Mouse (Mus musculus): ENCODE results near the gene Dhodh.

Gene Dhodh

DNA sequence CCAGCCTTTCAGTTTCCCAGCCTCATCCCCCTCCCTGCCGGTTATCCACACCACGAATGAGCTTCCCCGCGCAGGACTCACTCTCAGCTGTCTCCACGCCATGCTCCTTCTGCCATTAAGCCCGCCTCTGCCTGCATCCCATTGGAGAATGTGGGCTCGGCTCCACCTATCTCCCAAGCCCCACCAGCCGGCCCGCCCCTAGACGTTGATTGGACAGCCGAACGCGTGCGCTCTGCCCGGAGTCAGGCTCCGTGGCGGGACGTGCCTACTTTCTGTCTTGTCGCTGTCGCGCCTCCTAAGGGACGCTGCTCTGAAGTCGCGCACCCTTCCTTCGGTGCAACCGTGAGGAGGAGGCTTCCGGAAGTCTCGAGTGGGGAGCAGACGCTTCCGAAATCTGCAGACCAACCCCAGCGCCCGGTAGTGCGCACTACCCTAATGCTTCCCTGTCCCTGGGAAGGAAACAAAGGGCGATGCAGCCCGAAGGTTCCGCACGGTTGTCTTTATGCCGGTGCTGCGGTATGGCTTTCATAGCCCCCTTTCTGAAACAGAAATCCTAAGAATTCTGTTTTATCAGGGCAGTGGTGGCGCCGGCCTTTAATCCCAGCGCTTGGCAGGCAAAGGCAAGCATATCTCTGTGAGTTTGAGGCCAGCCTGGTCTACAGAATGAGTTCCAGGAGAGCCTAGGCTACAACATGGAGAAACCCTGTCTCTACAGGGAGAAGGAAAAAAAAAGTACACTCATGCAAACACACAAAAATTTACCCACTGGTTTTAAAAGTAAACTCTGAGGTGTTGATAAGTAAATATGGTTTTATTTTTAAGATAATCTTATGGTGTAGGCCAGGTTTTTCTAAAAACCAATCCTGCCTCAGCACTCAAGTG lies at the start of gene Dhodh:
Gene Dhodh, minus strand, starts transcription at position 403 of the 882 bp plus-strand sequence.
- peak; percentile 94 for DNase-seq

DNA sequence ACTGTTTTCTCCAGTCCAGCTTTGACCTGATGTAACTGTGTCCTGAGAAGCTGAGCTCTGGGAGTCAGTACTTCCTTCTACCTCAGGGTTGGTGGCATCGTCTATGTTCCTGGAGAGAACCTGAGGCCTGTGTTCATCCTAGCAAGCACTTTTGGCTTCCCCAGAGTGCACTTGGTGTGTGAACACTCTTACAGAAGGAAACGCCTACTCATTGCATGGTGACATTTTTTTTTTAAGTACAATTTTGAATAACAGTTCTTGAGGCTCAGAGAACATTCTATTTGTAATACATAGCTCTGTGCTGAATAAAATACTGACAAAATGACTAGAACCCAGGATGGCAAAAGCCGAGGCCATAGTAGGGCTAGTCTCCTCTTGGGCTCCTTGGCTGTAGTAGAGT lies 48.4 kb upstream of the Dhodh start:
- DNase-seq, result no peak

DNA sequence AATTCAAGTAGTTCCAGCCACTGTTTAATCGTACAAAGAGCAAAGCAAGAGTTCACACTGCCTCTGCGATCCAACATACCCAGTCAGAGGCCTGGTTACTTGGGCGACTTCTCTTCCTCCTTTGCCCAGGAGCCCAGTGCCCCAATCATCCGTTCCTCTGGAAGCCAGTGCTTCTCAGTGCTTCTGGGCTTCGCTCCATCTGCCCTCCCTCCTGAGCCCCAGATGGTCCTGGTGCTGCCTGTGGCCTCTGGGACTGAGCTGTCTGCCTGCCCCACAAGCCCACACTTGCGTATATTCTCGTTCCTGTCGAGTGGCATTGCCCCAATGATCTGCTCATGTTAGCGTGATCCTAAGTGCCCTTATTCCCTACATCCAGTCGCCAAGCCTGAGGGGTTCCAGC lies 42.3 kb upstream of the Dhodh start:
- no peak for DNase-seq

DNA sequence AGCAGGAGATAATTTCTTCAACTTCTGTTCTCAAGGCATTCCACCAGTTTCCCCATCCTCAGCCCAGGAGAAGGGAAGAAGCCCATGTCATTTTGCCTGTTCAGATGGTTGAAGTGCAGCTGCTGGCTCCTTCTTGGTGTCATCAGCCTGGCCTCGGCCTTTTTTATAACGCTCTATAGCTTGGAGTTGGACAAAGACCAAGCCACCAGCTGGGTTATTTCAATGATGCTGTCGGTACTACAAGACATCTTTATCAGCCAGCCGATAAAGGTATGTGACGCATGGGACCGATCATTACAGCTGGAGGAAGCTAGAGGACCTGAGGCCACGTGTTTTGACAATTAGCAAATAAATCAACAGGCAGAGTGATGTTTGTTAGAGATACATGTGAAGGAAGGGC lies 40.0 kb upstream of the Dhodh start:
- DNase-seq, result no peak

DNA sequence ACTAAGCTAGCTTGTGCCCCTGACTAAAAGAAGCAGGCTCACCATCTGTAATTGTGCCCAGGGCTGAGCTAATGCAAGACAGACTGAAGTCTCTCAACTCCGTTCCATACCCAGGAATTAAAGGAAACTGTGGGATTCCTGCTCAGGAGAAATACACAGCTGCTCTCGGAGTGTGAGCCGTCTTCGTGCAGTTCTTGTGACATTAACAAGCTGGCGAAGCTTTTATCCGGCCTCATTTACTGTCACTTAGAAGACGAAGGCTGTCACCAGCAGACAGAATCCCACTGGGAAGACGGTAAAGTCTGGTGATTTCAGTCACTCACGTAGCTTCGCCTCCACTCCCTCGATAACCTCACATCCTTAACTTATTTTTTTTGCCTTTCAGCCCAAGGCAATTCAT lies 38.9 kb upstream of the Dhodh start:
- no peak for DNase-seq

DNA sequence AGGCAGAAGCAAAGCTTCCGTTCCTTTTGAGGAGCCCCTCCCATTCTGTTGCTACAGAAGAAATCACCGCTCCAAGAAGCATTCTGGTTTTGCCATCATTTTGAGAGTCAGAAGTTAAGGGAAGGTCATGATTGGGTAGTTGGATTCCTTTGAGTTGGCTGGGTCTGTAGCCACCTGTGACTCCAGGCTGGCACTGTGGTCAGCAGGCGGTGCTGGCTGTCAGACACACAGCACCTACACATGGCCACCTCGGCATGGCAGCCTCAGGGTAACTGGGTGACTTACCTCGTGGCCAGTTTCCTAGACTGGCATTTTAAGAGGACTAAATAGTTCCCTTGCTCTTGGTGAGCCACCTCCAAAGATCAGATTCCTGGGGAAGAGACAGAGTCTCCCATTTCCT lies 32.8 kb upstream of the Dhodh start:
- DNase-seq, result no peak

DNA sequence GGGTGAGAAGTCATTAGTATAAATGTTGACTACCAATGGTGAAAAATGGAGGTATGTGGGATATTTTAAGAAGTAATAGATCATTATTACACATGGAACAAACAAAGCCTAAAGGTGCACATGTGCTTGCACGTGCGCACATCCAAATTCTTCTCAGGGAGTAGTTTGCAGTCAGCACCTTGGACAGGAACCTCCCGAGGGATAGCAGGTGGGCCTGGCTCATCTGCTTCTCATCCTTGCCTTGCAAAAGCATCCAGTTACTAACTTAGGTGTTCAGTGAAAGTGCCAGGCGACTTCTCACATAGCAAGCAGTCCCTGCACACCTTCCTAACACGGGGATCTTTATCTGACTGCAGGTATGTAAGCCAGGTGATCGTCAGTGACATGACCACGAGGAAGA lies 31.9 kb upstream of the Dhodh start:
- no peak for DNase-seq

DNA sequence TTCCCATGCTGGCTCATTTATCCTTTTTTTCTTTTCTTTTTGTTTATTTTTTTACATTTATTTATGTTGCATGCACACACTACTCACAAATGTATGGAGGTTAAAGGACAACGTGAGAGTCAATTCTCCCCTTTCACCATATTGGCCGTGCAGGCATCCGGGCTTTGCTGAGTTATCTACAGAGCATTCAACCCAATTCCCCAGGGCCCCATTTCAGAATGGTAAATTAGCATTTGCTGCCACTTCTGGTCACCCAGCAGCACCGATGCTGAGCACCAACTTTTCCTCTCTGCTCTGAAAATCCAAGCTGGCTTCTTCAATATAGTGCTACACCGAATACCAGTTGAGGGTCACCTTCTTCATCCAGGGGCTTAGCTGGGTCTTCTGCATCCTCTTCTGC lies 30.4 kb upstream of the Dhodh start:
- DNase-seq, result no peak

DNA sequence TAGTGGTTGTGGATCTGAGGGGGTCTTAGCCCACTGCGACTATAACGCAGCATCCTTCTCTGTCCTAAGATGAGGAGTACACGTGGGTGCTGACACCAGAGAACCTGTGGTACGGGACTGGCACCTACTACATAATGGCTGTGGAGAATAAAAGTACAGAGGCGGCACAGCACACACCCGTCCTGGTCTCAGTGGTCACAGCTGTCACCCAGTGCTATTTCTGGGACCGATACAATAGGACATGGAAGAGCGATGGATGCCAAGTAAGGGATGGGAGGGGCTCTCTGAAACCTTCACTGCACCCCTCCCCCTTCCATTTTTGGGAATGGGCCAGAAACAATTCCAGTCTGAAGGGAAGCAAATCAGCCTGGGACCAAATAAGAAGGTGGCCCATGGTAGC lies 26.7 kb upstream of the Dhodh start:
- no peak for DNase-seq

DNA sequence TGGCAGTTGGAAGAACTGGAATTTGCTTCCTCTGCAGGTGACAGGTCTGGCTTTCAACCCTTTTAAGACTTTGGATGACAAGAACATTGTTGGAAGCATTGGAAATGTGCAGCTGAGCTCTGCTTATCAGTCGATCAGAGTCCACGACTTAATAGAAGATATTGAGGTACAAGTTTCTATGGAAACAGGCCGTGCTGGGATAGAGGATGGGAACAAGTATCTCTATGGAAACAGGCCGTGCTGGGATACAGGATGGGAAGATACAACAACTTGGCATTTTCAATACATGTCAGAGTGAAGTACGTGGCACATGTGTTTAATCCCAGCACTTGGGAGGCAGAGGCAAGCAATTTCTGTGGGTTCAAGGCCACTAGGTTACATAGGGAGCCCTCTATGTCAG lies 24.0 kb upstream of the Dhodh start:
- DNase-seq, result no peak

DNA sequence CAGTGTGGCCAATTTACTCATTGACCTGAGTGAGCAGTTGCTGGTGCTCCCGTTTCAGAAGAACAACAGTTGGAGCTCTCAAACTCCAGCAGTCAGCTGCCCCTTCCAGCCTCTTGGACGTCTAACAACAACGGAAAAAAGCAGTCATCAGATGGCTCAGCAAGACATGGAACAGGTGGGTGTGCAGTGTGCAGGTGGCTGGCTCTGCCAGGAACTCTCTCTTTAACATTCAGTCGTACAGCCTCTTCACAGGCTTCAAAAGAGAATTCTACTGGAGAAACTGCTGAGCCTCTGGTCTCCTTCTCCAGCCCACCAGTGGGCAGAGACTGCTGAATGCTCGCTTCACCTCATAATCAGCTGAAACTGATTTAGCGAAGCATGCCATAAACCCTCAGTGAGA lies 20.2 kb upstream of the Dhodh start:
- no peak for DNase-seq

DNA sequence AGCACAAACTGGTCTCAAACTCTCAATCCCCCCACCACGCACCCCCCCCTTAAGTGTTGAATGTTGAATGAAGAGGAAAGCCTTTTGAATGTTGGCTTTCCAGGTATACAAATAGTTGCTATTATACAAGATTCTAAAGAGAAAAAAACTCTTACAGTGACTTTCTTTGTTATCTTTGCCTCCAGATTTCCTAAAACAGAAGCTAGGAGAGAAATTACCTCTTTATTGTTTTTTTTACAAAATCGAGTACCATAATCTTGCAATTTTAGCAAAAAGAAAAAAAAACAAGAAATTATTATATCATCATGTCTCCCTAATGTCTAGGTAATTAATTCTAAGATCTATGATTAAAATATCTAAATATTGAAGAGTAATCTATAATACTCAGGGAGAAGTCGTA lies 7.1 kb upstream of the Dhodh start:
- no peak for DNase-seq

DNA sequence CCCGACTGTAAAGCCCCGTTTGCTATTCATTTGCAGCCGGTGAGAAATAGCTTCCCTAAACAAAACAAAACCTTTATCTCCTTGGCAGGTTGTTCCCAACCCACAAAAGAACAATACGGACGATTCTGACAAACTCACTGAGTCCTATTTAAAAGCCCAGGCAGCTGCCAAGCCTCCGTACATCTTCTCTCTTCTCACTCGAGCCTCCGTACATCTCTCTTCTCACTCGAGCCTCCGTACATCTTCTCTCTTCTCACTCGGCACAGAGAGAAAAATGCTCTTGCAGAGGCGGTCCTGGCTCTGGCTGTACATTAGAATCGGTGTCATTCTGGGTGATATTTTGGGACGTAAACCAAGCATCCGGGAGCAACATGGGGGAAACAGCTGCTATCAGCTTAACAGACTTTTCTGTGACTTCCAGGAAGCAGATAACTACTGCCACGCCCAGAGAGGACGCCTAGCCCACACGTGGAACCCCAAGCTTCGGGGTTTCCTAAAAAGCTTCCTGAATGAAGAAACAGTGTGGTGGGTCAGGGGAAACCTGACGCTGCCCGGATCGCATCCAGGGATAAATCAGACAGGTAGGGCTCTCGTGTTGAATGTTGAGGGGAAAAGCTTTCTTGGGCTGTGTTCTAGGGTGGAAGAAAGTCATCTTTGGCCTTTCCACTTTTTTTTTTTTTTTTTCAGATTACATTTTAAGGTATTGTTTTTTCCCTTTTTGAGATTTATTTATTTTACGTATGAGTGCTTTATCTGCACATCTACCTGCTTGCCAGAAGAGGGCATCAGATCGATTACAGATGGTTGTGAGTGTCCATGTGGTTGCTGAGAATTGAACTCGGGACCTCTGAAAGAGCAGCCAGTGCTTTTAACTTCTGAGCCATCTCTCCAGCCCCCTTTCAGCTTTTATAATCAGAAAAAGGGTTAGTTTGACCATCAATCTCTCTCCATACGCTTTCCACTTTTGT lies 6.1 kb upstream of the Dhodh start, which contains the start of gene Pkd1l3:
Gene Pkd1l3, plus strand, starts transcription at position 275 of the 968 bp plus-strand sequence.
- no peak for DNase-seq

DNA sequence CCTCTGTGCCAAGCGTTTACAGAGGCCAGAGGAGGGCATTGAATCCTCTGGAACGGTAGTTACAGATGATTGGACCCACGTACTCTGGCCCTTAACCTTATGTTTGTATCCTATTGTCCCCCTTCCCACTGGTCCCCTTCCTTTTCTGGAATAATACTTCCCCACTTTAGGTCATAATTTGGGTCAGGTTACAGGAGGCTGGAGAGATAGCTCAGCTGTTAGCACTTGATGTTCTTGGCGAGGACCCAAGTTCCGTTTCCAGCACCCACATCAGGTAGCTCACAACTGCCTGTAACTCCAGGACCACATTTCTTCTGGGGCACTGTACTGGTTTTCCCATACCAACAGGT lies 655 bp upstream of the Dhodh start:
- no peak for DNase-seq

DNA sequence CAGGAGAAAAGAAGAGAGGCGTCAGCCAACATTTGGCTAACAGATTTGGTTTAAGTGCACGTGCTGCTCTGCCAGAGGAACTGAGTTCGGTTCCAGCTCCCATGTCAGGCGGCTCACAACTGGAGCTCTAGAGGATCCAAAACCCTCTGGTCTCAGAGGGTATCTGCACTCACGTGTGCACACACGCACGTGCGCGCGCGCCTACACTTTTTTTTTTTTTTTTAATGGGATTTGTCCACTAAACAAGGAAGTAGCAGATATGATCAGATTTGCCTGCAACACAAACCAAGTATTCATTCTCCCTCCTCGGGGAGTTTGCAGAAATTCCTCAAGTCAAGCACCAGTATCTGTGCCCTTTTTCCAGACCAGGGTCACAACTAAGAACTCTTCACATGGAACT lies 823 bp downstream of the Dhodh start:
- no peak for DNase-seq

DNA sequence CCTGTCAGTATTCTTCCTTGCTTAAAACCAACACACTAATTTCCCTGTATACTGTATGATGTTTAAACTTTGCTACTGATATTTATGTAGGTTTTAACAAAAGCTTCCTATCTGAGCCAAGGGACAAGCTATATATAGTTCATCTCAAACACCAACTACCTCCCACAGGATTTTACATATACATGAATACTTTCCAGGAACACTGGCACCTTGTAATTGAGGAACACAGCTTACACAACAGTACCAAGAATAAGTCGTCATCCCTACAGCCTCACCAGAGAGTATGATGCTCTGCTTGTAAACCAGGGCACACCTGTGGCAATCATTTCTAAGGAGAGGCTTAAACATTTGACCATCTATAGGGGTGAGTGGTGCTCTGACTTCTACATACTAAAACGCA lies 1.7 kb downstream of the Dhodh start:
- DNase-seq, result no peak

DNA sequence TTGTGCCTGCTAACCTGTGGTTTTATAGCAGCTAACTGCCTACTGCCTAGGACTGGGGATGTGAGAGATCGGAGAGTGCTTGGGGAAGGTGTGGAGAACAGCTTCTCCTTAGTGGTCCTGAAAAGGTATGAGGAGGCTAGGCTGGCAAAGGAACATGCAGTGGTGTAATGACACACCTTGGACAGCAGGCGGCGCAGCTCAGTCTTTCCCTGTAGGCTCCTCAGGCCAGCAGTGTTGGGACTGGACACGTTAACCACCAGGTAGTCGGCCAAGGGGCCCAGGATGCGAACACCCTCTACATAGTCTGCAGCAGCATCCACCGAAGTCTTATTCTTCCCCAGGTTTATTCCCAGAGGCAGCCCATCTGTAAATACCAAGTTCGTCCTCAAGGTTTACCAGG lies 12.6 kb downstream of the Dhodh start:
- DNase-seq, result peak; percentile 60

DNA sequence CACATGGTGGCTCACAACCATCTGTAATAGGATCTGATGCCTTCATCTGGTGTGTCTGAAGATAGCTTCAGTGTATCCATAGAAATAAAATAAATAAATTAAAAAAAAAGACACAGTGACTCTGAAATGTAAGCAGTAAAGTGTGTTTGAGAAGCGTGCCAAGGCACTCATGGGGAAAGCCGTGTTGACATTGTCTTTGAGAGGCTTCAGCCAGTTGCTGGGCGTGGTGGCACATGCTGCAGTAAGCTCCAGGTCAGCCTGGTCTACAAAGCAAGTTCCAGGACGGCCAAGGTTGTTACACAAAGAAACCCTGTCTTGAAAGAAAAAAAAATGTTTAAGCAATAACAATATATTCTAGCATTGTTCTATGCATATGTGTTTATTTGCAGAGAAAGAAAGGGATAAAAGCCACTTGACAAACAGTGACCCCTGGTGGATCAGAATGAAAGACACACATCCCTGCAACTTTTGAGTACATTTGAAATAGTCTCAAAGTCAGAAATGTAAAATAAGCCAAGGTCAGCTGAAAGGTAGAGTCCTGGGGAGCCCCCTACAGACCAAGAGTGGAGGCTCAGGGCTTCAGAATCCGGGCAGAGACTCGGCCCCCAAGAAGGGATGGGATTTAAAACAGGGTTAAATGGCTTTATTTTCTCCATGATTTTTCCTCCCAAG lies 15.2 kb downstream of the Dhodh start:
- DNase-seq, result no peak

DNA sequence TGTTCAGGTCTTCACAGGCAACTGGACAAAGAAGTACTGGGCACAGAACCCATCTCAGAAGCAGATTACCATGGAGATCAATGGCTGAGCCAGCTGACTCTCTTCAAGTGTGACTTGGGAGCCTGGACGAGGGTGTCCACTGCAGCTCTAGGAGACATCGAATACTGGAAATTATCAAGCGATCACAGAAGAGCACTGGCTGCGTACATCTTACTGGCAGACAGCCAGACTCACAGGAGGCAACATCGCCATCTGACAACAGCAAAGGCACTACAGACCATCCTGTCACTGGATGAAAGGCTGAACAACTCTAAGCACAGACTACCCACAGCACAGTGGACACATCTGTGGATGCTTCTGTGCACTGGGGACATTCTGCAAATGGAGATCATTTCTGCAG lies 16.3 kb downstream of the Dhodh start:
- DNase-seq, result no peak

DNA sequence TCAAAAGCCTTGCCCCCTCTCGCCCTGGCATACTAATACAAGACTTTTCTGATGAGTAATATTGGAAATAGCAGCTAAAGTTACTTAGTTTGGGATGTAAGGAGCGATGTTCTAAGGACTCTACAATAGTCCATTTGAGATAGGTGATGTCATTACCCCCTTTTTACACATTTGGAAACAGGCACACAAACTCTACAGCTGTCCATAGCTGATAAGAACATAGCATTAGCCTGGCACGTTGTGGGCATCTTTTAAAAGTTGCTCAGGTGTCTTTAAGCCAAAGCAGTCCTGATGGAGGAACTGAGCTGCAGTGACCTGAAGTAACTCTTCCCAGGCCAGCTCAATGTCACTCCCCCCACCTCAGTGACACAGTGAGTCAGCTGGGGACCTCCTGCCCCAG lies 17.1 kb downstream of the Dhodh start:
- no peak for DNase-seq

DNA sequence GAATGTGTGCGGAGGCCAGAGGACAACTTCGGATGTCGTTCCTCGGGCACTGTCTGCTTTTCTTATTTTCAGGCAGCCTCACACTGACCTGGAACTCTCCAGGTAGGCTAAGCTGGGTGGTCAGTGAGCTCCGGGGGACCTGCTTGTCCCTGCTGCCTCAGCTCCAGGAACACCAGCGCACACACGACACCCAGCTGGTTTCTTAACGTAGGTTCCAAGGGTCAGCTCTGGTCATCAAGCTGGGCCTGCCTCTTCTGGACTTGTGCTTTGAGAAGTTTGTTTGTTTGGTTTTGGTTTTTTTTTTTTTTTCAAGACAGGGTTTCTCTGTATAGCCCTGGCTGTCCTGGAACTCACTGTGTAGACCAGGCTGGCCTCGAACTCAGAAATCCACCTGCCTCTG lies 17.6 kb downstream of the Dhodh start:
- no peak for DNase-seq

DNA sequence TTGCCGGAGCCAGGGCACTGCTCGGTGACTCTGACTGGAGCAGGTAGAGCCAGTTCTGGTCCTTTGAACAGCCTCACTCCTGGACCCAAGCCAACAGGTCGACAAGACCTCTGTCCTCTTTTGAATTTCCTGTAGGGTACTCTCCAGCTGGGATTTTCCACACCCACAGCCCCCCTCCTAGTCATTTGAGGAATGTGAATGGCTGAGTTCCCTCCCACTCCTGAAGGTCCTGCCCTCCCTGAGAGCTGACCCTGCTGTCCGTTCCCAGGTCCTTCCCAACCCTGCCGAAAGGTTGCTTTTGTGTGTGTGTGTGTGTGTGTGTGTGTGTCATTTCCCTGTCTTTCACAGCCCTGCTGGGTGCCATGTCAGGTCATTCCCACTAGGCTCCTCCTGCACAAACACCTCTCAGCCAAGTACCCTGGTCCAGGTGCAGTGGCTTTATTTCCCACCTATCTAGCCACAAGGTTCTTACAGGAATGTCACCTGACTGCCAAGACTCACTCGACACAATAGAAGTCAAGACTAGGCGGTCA lies 21.4 kb downstream of the Dhodh start:
- no peak for DNase-seq

DNA sequence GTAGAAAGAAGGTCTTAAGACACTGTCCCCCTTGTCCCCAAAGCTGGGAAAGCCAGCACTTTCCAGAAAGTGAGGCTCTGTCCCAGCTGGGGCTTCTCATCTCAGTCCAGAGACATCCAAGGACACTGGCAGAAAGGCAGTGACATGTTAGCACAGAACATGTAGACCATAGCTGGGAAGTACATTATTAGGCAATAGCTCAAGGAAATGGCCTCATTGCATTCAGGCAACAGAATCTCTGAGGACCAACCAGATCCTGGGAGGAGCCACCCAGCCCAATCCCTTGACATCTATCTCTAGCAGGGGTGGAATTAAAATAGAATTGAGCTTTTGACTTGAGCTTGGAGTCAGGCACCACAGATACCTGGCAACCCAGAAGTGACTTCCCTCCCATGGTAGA lies 22.8 kb downstream of the Dhodh start:
- no peak for DNase-seq

All from right cerebral cortex, postnatal 4 days (tissue).